8 mouse cellular contexts compared by ENCODE assay signal in genomic region chr11:32000281-32000680, GRCm38 (mm10). TPM values are rescaled to one million over a fixed set of nuclear protein-coding genes. Genes with fewer than 3 reads are reported as not detected.
DNase-seq lines count a peak whose midpoint lies in the region; ATAC-seq and TF ChIP-seq lines count a peak whose summit lies in the region.

TSS of gene Nsg2 (plus strand) at chr11:32000463.

- TF ChIP-seq CTCF in E14TG2a.4 (conservative IDR thresholded peaks at IDR 0.05; ENCODE audit: low read length): no peak

- WGBS in hindbrain, embryonic 14.5 days: under 1% methylated on average over 16 of the region's 16 CpGs

- H3K36me3 ChIP-seq in E14TG2a.4 (ENCODE audit: insufficient read depth, low read length): no peaks in the 10 kb centered on the region
- H3K36me3 ChIP-seq in hindbrain, embryonic 14.5 days (replicated peaks; ENCODE audit: control insufficient read depth, insufficient read depth): peaks cover 28% of the 10 kb centered on the region

- H3K4me1 ChIP-seq in E14TG2a.4 (replicated peaks; ENCODE audit: low read depth, low read length): peaks cover 54% of the 10 kb centered on the region
- H3K4me1 ChIP-seq in hindbrain, embryonic 14.5 days (replicated peaks; ENCODE audit: control insufficient read depth, insufficient read depth, low read length): peaks cover 27% of the 10 kb centered on the region

- ATAC-seq in hindbrain, embryonic 14.5 days (ENCODE audit: low FRiP score): peak; percentile 82

- H3K9me3 ChIP-seq in E14TG2a.4 (ENCODE audit: low read length): no peaks in the 10 kb centered on the region
- H3K9me3 ChIP-seq in hindbrain, embryonic 14.5 days (ENCODE audit: control insufficient read depth, low read length): no peaks in the 10 kb centered on the region

- peak within 1 kb of the TSS; percentile 91 for H3K9ac ChIP-seq in hindbrain, embryonic 14.5 days

- peak within 1 kb of the TSS; percentile 97 for H3K27ac ChIP-seq in hindbrain, embryonic 14.5 days

- H3K4me2 ChIP-seq in hindbrain, embryonic 14.5 days (replicated peaks): peak within 1 kb of the TSS; percentile 93

- DNase-seq in cerebellum, postnatal 10 days: peak; percentile 94 to 96
- peak; percentile 90 to 93 for DNase-seq in frontal cortex, postnatal 36 days (ENCODE audit: low spot score in 2 of 2)
- DNase-seq in hindbrain, embryonic 14.5 days (ENCODE audit: low spot score): peak; percentile 89
- DNase-seq in layer of hippocampus, postnatal 25 days (ENCODE audit: extremely low spot score in 1 of 2, low spot score in 1 of 2): peak; percentile 77 to 80
- peak; percentile 59 for DNase-seq in lung, postnatal 25 days (ENCODE audit: low spot score)
- DNase-seq in retina, postnatal 1 day: peak; percentile 91
- peak; percentile 90 to 95 for DNase-seq in thymus, postnatal 36 days

- peak within 1 kb of the TSS; percentile 43; the same call in 1 of the 2 replicates for H3K4me3 ChIP-seq in E14TG2a.4 (replicated peaks; ENCODE audit: low read length)
- peak within 1 kb of the TSS; percentile 49 for H3K4me3 ChIP-seq in hindbrain, embryonic 14.5 days (replicated peaks; ENCODE audit: low read length)

- 0 out of 2 replicates have a peak, but pooled peaks cover 3% of the 10 kb centered on the region for H3K27me3 ChIP-seq in E14TG2a.4 (ENCODE audit: insufficient read depth, low read length)
- no peaks in the 10 kb centered on the region for H3K27me3 ChIP-seq in hindbrain, embryonic 14.5 days (ENCODE audit: control insufficient read depth, insufficient read depth, low read length)

RNA-seq across cellular contexts. Expression of gene Nsg2, which starts in this region (rescaled TPM):
- 157 and 172 TPM in 2 replicates for polyA plus RNA-seq in hindbrain, embryonic 14.5 days (2014; fragmentation: Nextera tagmentation; extraction: Ambion mirVana)
- total RNA-seq in layer of hippocampus, postnatal 25 days (2021): 100 to 1,000 TPM; 682 to 735 TPM

Comparison
In these comparisons a context has a peak if more than half of its experiments do, and no peak if none do; other contexts are left out.
1. Peak in every context shown above with its lines: DNase-seq, ATAC-seq, H3K4me3 ChIP-seq and H3K27ac ChIP-seq.